Mouse (Mus musculus): ENCODE measurements around the gene Zbtb4. TPM values are rescaled to one million over a fixed set of nuclear protein-coding genes. Genes with fewer than 3 reads are reported as not detected.

Zbtb4 gene
- polyA plus RNA-seq, 1 experiment: 3.6 TPM

GRCm38 (mm10) chr11:69800138-69800391 is 34.4 kb downstream of the Zbtb4 start:
- no peak overlapping the region for H3K27ac ChIP-seq (ENCODE audit: insufficient read depth, low read length)
- no peaks in the 10 kb centered on the region for H3K9me3 ChIP-seq (replicated peaks; ENCODE audit: control insufficient read depth, insufficient read depth, low read length, poor library complexity, severe bottlenecking)
- H3K27me3 ChIP-seq (ENCODE audit: control insufficient read depth, insufficient read depth, low read length, poor library complexity, severe bottlenecking): peaks cover 12% of the 10 kb centered on the region
- peak overlapping the region; percentile 76 for H3K4me3 ChIP-seq (ENCODE audit: low read depth, low read length)
- no peaks in the 10 kb centered on the region for H3K4me1 ChIP-seq (ENCODE audit: control insufficient read depth, insufficient read depth, low read length)
- H3K9ac ChIP-seq (ENCODE audit: low read depth, poor library complexity, severe bottlenecking): peak overlapping the region; percentile 28
- no peak for TF ChIP-seq CTCF (IDR thresholded peaks at IDR 0.05; ENCODE audit: low read depth, low read length)
- no peak for TF ChIP-seq POLR2A (IDR thresholded peaks at IDR 0.05; ENCODE audit: insufficient read depth, low read length)
- TF ChIP-seq EP300 (IDR thresholded peaks at IDR 0.05; ENCODE audit: insufficient read depth, low read depth, low read length): no peak
- H3K36me3 ChIP-seq (ENCODE audit: control insufficient read depth, insufficient read depth, low read length, poor library complexity, severe bottlenecking): no peaks in the 10 kb centered on the region

- Histone ChIP-seq H3K9ac (ENCODE audit: low read depth, poor library complexity, severe bottlenecking) (peak overlapping the region; percentile 28), H3K36me3 (ENCODE audit: control insufficient read depth, insufficient read depth, low read length, poor library complexity, severe bottlenecking) (no peaks in the 10 kb centered on the region), H3K27ac (ENCODE audit: insufficient read depth, low read length) (no peak overlapping the region), H3K9me3 (replicated peaks; ENCODE audit: control insufficient read depth, insufficient read depth, low read length, poor library complexity, severe bottlenecking) (no peaks in the 10 kb centered on the region), H3K4me1 (ENCODE audit: control insufficient read depth, insufficient read depth, low read length) (no peaks in the 10 kb centered on the region), H3K27me3 (ENCODE audit: control insufficient read depth, insufficient read depth, low read length, poor library complexity, severe bottlenecking) (peaks cover 12% of the 10 kb centered on the region), H3K4me3 (ENCODE audit: low read depth, low read length) (peak overlapping the region; percentile 76)
- TF ChIP-seq CTCF (IDR thresholded peaks at IDR 0.05; ENCODE audit: low read depth, low read length) (no peak), POLR2A (IDR thresholded peaks at IDR 0.05; ENCODE audit: insufficient read depth, low read length) (no peak), EP300 (IDR thresholded peaks at IDR 0.05; ENCODE audit: insufficient read depth, low read depth, low read length) (no peak)
Measured at GRCm38 (mm10) chr11:69800392-69801197, 34.9 kb downstream of the Zbtb4 start.

GRCm38 (mm10) chr11:69801379-69801977 is 35.8 kb downstream of the Zbtb4 start, which contains the start of gene Fgf11:
Fgf11 (minus strand) TSS chr11:69801857.
- H3K4me3 ChIP-seq (ENCODE audit: low read depth, low read length): peak within 1 kb of the TSS; percentile 91
- TF ChIP-seq CTCF (IDR thresholded peaks at IDR 0.05; ENCODE audit: low read depth, low read length) (no peak), EP300 (IDR thresholded peaks at IDR 0.05; ENCODE audit: insufficient read depth, low read depth, low read length) (no peak), POLR2A (IDR thresholded peaks at IDR 0.05; ENCODE audit: insufficient read depth, low read length) (no peak)
- H3K27ac ChIP-seq (ENCODE audit: insufficient read depth, low read length): no peak within 1 kb of the TSS
- H3K36me3 ChIP-seq (ENCODE audit: control insufficient read depth, insufficient read depth, low read length, poor library complexity, severe bottlenecking): no peaks in the 10 kb centered on the region
- no peaks in the 10 kb centered on the region for H3K9me3 ChIP-seq (replicated peaks; ENCODE audit: control insufficient read depth, insufficient read depth, low read length, poor library complexity, severe bottlenecking)
- no peaks in the 10 kb centered on the region for H3K4me1 ChIP-seq (ENCODE audit: control insufficient read depth, insufficient read depth, low read length)
- H3K9ac ChIP-seq (ENCODE audit: low read depth, poor library complexity, severe bottlenecking): peak within 1 kb of the TSS; percentile 75
- H3K27me3 ChIP-seq (ENCODE audit: control insufficient read depth, insufficient read depth, low read length, poor library complexity, severe bottlenecking): peaks cover 12% of the 10 kb centered on the region

GRCm38 (mm10) chr11:69802648-69803105 is 37.0 kb downstream of the Zbtb4 start:
- TF ChIP-seq POLR2A (IDR thresholded peaks at IDR 0.05; ENCODE audit: insufficient read depth, low read length) (no peak), CTCF (IDR thresholded peaks at IDR 0.05; ENCODE audit: low read depth, low read length) (no peak)
- Histone ChIP-seq H3K27me3 (ENCODE audit: control insufficient read depth, insufficient read depth, low read length, poor library complexity, severe bottlenecking) (peaks cover 12% of the 10 kb centered on the region), H3K27ac (ENCODE audit: insufficient read depth, low read length) (no peak overlapping the region)

GRCm38 (mm10) chr11:69803328-69803727 is 37.6 kb downstream of the Zbtb4 start:
- no peaks in the 10 kb centered on the region for H3K36me3 ChIP-seq (ENCODE audit: control insufficient read depth, insufficient read depth, low read length, poor library complexity, severe bottlenecking)
- H3K27ac ChIP-seq (ENCODE audit: insufficient read depth, low read length): no peak overlapping the region
- H3K4me3 ChIP-seq (ENCODE audit: low read depth, low read length): peak overlapping the region; percentile 76
- H3K27me3 ChIP-seq (ENCODE audit: control insufficient read depth, insufficient read depth, low read length, poor library complexity, severe bottlenecking): peaks cover 12% of the 10 kb centered on the region
- no peaks in the 10 kb centered on the region for H3K9me3 ChIP-seq (replicated peaks; ENCODE audit: control insufficient read depth, insufficient read depth, low read length, poor library complexity, severe bottlenecking)
- no peaks in the 10 kb centered on the region for H3K4me1 ChIP-seq (ENCODE audit: control insufficient read depth, insufficient read depth, low read length)
- TF ChIP-seq EP300 (IDR thresholded peaks at IDR 0.05; ENCODE audit: insufficient read depth, low read depth, low read length): no peak
- no peak for TF ChIP-seq CTCF (IDR thresholded peaks at IDR 0.05; ENCODE audit: low read depth, low read length)
- TF ChIP-seq POLR2A (IDR thresholded peaks at IDR 0.05; ENCODE audit: insufficient read depth, low read length): no peak
- H3K9ac ChIP-seq (ENCODE audit: low read depth, poor library complexity, severe bottlenecking): peak overlapping the region; percentile 90

More at GRCm38 (mm10) chr11:69802648-69803105, 37.0 kb downstream of the Zbtb4 start:
- Histone ChIP-seq H3K4me1 (ENCODE audit: control insufficient read depth, insufficient read depth, low read length) (no peaks in the 10 kb centered on the region), H3K36me3 (ENCODE audit: control insufficient read depth, insufficient read depth, low read length, poor library complexity, severe bottlenecking) (no peaks in the 10 kb centered on the region), H3K4me3 (ENCODE audit: low read depth, low read length) (peak overlapping the region; percentile 91), H3K9me3 (replicated peaks; ENCODE audit: control insufficient read depth, insufficient read depth, low read length, poor library complexity, severe bottlenecking) (no peaks in the 10 kb centered on the region), H3K9ac (ENCODE audit: low read depth, poor library complexity, severe bottlenecking) (peak overlapping the region; percentile 75)

Measured in ES-Bruce4 (cell line).